Mouse (Mus musculus): ENCODE measurements around the gene Isg20l2.

DNA sequence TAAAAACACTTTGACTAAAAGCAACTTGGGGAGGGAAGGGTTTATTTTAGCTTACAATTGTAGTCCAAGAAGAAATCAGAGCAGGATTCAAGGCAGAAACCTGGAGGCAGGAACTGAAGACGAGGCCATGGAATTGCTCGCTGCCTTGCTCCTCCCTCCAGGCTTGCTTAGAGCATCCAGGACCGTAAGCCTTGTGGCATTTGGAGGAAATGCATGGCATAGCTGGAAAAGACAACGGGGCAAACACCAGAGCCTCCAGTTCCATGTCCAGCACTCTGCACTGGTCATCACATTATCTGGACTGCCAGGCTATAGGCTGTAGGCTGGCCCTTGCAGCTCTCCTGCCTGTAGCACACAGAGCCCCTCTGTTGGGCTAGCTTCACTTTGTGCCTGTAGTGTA is 4.4 kb downstream of the Isg20l2 start:
- no peak for TF ChIP-seq CTCF (IDR thresholded peaks at IDR 0.05; ENCODE audit: low read depth)
- no peak for TF ChIP-seq EP300 (IDR thresholded peaks at IDR 0.05; ENCODE audit: low read depth)

Measured in heart, postnatal 0 days (tissue).